Mouse (Mus musculus): ENCODE measurements around the gene Mllt11.

The Mllt11 gene

GRCm38 (mm10) chr3:95231298-95232221 lies at the start of gene Mllt11:
Gene Mllt11, minus strand, starts transcription at chr3:95232171.
- DNase-seq (ENCODE audit: low spot score): peak; percentile 65

GRCm38 (mm10) chr3:95281216-95282126 lies 49.5 kb upstream of the Mllt11 start, which contains the start of the genes Mindy1 and Prune1:
Gene Mindy1, plus strand, starts transcription at chr3:95281345.
Gene Prune1, minus strand, starts transcription at chr3:95282076.
- peak; percentile 99 for DNase-seq (ENCODE audit: low spot score)

- DNase-seq (ENCODE audit: low spot score): peak; percentile 41
These were observed 48.8 kb upstream of the Mllt11 start for GRCm38 (mm10) chr3:95280747-95281146.

- no peak for DNase-seq (ENCODE audit: low spot score)
These were observed 45.2 kb upstream of the Mllt11 start for GRCm38 (mm10) chr3:95277149-95277551.

- no peak for DNase-seq (ENCODE audit: low spot score)
These were observed 44.5 kb upstream of the Mllt11 start for GRCm38 (mm10) chr3:95276428-95276934.

- DNase-seq (ENCODE audit: low spot score): no peak
These were observed 43.2 kb upstream of the Mllt11 start for GRCm38 (mm10) chr3:95275161-95275560.

GRCm38 (mm10) chr3:95274453-95274852 lies 42.5 kb upstream of the Mllt11 start:
- no peak for DNase-seq (ENCODE audit: low spot score)

- no peak for DNase-seq (ENCODE audit: low spot score)
These were observed 41.5 kb upstream of the Mllt11 start for GRCm38 (mm10) chr3:95273471-95273870.

- DNase-seq (ENCODE audit: low spot score): no peak
These were observed 38.9 kb upstream of the Mllt11 start for GRCm38 (mm10) chr3:95270766-95271364.

- no peak for DNase-seq (ENCODE audit: low spot score)
These were observed 37.8 kb upstream of the Mllt11 start for GRCm38 (mm10) chr3:95269789-95270188.

GRCm38 (mm10) chr3:95267855-95268254 lies 35.9 kb upstream of the Mllt11 start:
- DNase-seq (ENCODE audit: low spot score): no peak

GRCm38 (mm10) chr3:95266052-95266451 lies 34.1 kb upstream of the Mllt11 start:
- DNase-seq (ENCODE audit: low spot score): no peak

- no peak for DNase-seq (ENCODE audit: low spot score)
These were observed 32.8 kb upstream of the Mllt11 start for GRCm38 (mm10) chr3:95264724-95265123.

GRCm38 (mm10) chr3:95263089-95263739 lies 31.2 kb upstream of the Mllt11 start:
- peak; percentile 83 for DNase-seq (ENCODE audit: low spot score)

- no peak for DNase-seq (ENCODE audit: low spot score)
These were observed 30.0 kb upstream of the Mllt11 start for GRCm38 (mm10) chr3:95261975-95262374.

GRCm38 (mm10) chr3:95256931-95257330 lies 25.0 kb upstream of the Mllt11 start:
- no peak for DNase-seq (ENCODE audit: low spot score)

- DNase-seq (ENCODE audit: low spot score): peak; percentile 29
These were observed 18.9 kb upstream of the Mllt11 start, which contains the start of gene Bnipl for GRCm38 (mm10) chr3:95250783-95251424. Gene Bnipl, minus strand, starts transcription at chr3:95251193.

GRCm38 (mm10) chr3:95250361-95250760 lies 18.4 kb upstream of the Mllt11 start:
- no peak for DNase-seq (ENCODE audit: low spot score)

GRCm38 (mm10) chr3:95247660-95248336 lies 15.8 kb upstream of the Mllt11 start:
- no peak for DNase-seq (ENCODE audit: low spot score)

Measured in lung, postnatal 25 days (tissue).